Mouse (Mus musculus): ENCODE measurements at regions not wholly inside any gene's neighbourhood (a gene's known extent, or its start where the extent isn't known, plus 50 kb on each side); places are given as distances from the start of the nearest gene placed in this dataset.

DNA sequence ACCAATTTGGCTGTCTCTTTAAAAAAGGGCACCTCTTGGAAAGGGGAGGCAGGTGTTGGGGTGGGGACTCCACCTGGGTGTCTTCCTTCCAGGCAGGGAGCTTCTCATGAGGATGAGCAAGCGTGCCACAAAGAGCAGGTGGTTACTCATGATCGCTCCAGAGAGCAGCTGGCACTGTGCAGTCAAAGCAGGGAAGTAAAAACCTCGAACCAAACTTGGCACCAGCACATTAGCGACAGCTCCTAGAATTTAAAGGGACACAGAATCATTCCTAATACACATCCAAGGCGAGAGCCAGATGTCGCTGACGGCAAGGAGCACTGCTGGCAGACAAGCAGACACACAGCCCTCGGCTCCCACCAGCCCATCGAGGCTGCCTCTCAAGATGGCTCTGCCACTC is 70.4 kb downstream of the Irx5 start:
- DNase-seq (ENCODE audit: low spot score): no peak

- DNase-seq (ENCODE audit: low spot score): no peak
Measured at GRCm38 (mm10) chr8:92437075-92437663, 79.7 kb downstream of the Irx5 start.

GRCm38 (mm10) chr8:92438294-92438693 is 80.9 kb downstream of the Irx5 start:
- DNase-seq (ENCODE audit: low spot score): no peak

DNA sequence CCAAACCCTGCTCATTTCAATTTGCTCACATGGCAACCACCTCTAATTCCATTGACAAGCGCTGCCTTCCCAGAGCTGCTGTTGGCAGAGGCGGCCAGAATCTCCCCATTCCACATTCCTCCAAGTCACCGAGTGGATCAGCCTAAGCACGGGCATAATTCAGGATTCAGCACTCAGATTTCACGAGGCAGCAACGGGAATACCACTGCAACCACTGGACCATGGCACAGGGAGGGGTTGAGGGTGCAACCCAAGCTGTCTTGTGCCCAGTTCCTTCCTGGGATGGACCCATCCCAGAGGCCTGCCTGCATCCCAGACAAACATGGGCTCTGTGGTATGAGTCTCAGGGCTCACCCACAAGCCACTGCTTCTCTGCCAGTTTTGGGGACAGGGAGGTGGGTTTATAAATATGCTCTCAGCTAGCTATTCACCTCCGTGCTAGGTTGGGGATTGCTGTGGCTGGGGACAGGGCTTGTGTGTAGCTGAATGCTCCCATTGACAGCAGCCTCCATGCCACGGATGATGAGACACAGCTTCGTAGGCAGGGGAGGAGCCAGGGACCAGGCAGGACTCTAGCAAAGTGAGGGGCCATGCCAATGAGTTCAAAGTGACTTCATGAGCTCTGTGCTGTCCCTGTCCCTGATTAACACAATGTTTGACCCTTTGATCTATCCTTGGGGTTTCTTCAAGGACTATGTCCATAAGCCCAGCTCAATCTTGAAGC is 82.5 kb downstream of the Irx5 start:
- DNase-seq (ENCODE audit: low spot score): no peak

GRCm38 (mm10) chr8:92442086-92442485 is 84.7 kb downstream of the Irx5 start:
- no peak for DNase-seq (ENCODE audit: low spot score)

DNA sequence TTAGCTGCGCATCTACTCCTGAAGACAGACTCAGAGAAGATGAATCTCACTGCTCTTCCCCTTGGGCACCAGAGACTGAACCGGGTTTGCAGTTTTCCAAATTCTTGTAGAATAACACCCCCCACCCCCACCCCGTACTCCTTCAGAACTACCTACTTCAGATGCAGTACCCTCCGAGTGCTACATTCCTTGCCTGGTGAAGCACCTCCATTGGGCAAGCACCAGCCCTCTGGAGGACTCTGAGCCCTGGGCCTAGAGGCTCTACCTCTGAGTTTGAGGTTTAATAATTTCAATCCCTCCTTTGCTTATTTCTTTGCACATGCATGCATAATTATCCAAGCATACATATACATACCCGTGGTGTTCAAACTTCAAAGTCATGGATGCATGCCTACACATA is 101.9 kb downstream of the Irx5 start:
- DNase-seq (ENCODE audit: low spot score): no peak

DNA sequence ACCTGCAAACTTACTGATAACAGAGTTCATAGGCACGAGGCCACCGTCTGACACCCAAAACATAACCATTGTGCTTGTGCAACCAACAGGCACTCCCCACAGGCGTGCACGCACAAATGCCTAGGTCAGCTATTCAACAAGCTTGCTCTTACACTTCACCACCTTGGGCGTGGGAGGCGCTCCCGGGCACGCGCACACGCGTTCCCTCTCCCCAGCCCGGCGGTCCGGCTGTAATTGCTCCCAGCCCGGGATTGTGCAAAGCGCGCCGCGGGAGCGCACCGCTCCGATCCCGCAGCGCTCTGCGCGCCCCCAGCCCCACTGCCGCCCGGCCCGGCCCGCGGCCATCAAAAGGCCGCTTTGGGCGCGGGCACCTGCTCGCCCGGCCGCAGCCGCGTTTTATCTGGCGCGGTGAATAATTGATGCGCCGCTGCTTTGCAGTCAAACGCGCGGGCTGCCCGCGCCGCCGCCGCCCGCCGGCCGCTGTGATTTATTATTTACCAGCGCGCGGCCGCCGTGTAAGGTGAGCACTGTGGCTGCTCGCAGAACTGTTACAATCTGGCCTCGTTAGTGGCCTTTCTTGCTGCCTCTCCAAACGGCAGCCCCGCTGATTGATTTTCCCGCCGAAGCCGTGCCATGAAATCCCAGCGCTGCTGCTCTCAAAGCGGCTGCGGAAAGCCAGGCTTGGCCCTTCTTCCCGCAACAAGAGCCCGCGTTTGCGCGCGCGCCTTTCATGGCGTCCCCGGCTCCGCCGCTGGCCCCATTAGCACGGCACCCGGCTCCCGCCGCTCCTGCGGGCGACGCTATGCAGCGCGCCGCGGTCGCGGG is 102.9 kb downstream of the Irx5 start:
- DNase-seq (ENCODE audit: low spot score): no peak

DNA sequence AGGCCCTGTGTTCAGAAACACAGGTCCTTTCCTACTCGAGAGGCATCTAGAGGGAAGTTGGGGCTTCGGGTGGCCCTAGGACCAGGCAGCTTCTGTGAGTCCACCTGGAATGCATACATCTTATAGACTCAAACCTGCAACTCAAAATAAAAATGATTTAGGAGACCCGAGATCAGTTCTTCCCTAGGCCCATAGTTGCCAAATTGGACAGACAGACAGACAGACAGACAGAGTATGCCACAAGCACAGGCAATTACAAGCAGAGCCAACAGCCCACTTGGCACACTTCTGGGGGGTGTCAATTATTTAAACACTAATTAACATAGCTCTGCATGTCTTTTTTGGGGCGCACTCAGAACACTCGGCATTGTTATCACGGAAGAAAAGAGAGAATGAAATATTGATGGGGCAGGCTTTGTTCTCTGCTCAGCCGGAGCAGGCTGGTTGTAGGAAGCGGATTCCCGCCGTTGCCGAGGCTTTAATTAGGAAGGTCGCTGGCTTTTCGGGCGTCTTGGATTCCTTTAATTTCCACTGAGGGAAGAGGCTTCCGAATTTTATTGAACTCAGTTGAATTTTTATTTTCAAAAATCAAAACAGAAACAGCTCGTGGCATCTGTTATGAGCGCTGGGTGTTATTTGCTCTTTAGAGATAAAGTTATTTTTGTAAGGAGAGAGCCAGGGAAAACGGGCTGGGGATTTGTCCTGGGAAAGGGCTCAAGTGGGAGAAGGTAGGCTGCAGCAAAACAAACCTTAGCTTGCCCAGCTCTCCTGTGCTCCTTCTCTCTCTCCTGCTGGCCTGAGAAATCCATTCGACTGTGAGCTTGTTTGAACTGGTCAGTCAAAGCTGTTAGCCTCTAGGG is 111.9 kb downstream of the Irx5 start:
- DNase-seq (ENCODE audit: low spot score): no peak

- no peak for DNase-seq (ENCODE audit: low spot score)
Measured at GRCm38 (mm10) chr8:92472257-92472656, 114.8 kb downstream of the Irx5 start.

DNA sequence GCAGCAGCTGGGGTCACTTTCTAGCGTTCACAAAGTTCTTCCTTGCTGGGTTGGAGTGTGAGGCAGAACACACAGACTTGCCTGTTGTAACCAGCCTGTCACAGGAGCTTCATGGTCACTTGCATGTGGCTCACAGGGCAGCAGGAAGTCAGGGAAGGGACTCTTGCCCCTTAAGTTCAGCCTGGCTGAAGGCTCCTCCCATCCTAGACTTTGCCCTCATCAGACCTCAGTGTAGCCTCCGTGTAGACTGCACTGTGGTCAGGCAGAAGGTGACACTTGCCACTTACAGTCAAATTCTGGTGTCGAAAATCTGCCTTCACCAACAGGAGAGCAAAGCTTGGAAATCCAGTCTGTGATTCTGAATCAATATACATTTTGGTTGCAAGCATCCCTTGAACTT is 115.4 kb downstream of the Irx5 start:
- DNase-seq (ENCODE audit: low spot score): no peak

GRCm38 (mm10) chr8:92482393-92482792 is 125.0 kb downstream of the Irx5 start:
- no peak for DNase-seq (ENCODE audit: low spot score)

GRCm38 (mm10) chr8:92483055-92483765 is 125.8 kb downstream of the Irx5 start:
- no peak for DNase-seq (ENCODE audit: low spot score)

DNA sequence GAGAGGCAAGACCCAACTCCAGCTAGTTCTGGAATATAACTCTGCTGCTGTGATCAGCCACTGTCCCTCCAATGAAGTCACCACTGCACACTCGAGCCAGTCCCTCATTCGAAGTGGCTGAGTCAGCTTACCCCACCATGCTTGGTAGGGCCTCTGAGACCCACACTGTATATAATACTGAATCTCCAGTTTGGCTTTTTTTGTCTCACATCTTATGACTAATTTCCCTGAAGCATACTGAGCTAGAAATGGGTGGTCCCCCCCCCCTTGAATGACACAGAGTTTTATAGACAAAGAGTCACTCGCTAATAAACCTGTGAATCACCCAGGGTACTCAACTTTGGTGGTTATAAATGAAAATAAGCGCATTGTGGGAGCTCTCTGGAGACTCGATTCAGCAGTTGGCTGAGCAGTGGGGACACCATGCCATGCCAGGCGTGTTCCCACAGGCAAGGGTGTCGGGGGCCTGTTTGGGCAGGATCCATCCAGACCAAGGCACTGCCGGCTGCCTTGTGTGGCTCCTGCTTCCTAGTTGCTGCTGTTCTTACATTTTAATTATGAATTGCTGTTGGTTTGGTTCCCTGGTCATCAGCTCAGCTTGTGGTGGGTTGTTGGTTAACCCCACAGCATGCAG is 131.2 kb downstream of the Irx5 start:
- DNase-seq (ENCODE audit: low spot score): no peak

- DNase-seq (ENCODE audit: low spot score): no peak
Measured at GRCm38 (mm10) chr8:92491533-92491932, 134.1 kb downstream of the Irx5 start.

GRCm38 (mm10) chr8:92493403-92493802 is 136.0 kb downstream of the Irx5 start:
- no peak for DNase-seq (ENCODE audit: low spot score)

DNA sequence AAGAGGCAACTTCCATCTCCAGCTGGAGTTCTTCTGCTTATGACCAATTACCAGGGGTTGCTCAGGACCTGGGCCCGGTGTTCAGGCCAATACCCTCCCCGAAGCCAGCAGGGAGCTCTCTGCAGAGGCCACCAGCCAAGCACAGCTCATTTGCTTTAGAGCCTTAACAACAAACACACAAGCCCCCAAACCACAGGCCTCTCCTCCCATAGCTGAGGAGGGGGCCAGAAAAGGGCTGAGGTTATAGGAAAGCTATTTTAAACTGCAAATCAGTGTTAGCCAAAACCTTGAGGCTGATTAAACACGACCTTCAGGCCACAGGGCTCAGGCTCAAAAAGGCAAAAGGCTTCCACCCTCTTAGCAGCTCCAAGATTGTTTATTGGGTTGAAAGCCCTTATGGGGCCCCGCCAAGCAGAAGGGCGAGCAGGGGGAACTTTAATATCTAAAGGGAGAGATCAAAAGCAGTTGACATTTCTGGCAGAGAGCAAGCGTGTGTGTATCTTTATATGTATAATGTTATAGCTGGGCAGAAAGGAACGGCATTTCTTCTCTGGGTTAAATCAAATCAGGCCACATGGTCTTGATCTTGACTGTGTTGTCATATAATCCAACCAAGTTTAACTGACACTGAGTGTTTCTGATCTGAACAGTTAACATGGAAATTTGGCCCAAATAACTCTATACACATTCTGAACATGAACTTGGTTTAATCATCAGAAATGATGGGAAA is 148.3 kb downstream of the Irx5 start:
- DNase-seq (ENCODE audit: low spot score): no peak

GRCm38 (mm10) chr8:92506436-92506835 is 149.0 kb downstream of the Irx5 start:
- DNase-seq (ENCODE audit: low spot score): no peak

DNA sequence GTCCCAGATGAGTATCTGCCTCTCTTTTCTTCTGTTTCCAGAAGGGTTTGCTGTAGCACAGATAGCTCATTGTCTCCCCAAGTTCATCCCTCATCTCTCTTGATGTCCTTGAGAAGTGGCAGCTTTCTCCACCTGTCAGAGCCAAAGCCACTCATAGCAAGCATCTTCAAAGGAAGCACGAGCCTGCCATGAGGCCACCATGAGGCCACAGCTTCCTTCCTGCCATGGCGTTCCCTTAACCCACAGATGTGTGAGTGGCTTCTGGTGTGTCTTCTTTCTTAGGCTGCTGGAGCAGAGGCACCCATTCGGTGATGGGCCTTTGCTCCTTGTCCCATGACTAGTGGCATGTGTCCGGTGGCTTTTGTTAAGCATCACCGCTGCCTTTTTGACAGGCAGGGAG is 149.5 kb downstream of the Irx5 start:
- peak; percentile 32 for DNase-seq (ENCODE audit: low spot score)

DNA sequence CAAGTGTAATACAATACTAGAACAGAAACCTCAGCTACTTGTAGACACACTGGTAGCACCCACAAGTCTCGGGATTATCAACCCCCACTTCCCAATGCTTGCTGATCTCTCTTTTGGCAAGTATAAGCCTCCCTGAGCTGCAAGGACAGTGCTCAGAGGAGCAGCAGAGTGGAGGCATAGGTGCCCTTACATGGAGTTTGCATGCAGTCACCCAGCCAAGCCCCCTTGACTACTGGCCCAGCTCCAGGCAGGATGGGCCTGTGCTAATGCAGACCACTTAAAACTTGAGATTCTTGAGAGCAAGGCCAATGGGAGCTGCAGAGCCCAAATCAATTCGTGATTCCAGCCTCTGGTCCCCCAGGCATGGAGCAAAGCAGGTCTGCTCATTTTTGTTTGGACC is 158.0 kb downstream of the Irx5 start:
- no peak for DNase-seq (ENCODE audit: low spot score)

GRCm38 (mm10) chr8:92518031-92518430 is 156.1 kb upstream of the Irx6 start:
- no peak for DNase-seq (ENCODE audit: low spot score)

Measured in T-cell, adult 2 months (primary cell).